ENCODE assay signal across 8 mouse cellular contexts in genomic region chr8:117470342-117470781, GRCm38 (mm10). TPM values are rescaled to one million over a fixed set of nuclear protein-coding genes. Genes with fewer than 3 reads are reported as not detected.
A peak's percentile ranks its signal among the peaks of the same experiment; 100 is the strongest.
DNase-seq lines count a peak whose midpoint lies in the region; ATAC-seq and TF ChIP-seq lines count a peak whose summit lies in the region.

No protein-coding gene starts in this region.

- H3K4me3 ChIP-seq in ES-Bruce4 (ENCODE audit: low read depth, low read length) = peak overlapping the region; percentile 48
- peak overlapping the region; percentile 34 for H3K4me3 ChIP-seq in forebrain, embryonic 15.5 days
- no peak overlapping the region for H3K4me3 ChIP-seq in liver, embryonic 13.5 days (replicated peaks)
- H3K4me3 ChIP-seq in neural tube, embryonic 11.5 days (ENCODE audit: low read depth, low read length) = peak overlapping the region; percentile 12; the same call in 1 of the 2 replicates
- H3K4me3 ChIP-seq in thymus, adult 2 months (ENCODE audit: control insufficient read depth, insufficient read depth, low read length) = 0 out of 2 replicates have a peak overlapping the region, but pooled peaks have one; percentile 2

- no peak for TF ChIP-seq CTCF in ES-Bruce4 (IDR thresholded peaks at IDR 0.05; ENCODE audit: low read depth, low read length)
- no peak; the same call in 1 of the 2 replicates for TF ChIP-seq CTCF in thymus, adult 2 months (IDR thresholded peaks at IDR 0.05; ENCODE audit: borderline replicate concordance, control insufficient read depth, extremely low read depth, insufficient read depth, low read length, poor library complexity)

- H3K27me3 ChIP-seq in ES-Bruce4 (ENCODE audit: control insufficient read depth, insufficient read depth, low read length, poor library complexity, severe bottlenecking) = no peaks in the 10 kb centered on the region
- no peaks in the 10 kb centered on the region for H3K27me3 ChIP-seq in forebrain, embryonic 15.5 days
- peaks cover 7% of the 10 kb centered on the region; the same call in 1 of the 2 replicates for H3K27me3 ChIP-seq in liver, embryonic 13.5 days
- no peaks in the 10 kb centered on the region for H3K27me3 ChIP-seq in neural tube, embryonic 11.5 days (ENCODE audit: control insufficient read depth, insufficient read depth, low read length)
- H3K27me3 ChIP-seq in thymus, adult 2 months (ENCODE audit: control insufficient read depth, insufficient read depth, low read length) = no peaks in the 10 kb centered on the region

- intact Hi-C loops in heart, postnatal 36 days (cut with DNase I) = loop anchor here (10.0 kb wide), 1 partner anchor 526 kb away; the partner anchor contains the start of gene Atmin

- H3K9ac ChIP-seq in ES-Bruce4 (ENCODE audit: low read depth, poor library complexity, severe bottlenecking) = no peak overlapping the region
- peak overlapping the region; percentile 50 for H3K9ac ChIP-seq in forebrain, embryonic 15.5 days (replicated peaks)
- H3K9ac ChIP-seq in liver, embryonic 13.5 days = no peak overlapping the region
- H3K9ac ChIP-seq in neural tube, embryonic 11.5 days (ENCODE audit: low read length) = peak overlapping the region; percentile 48

- TF ChIP-seq EP300 in ES-Bruce4 (IDR thresholded peaks at IDR 0.05; ENCODE audit: insufficient read depth, low read depth, low read length) = no peak

- no peaks in the 10 kb centered on the region for H3K36me3 ChIP-seq in ES-Bruce4 (ENCODE audit: control insufficient read depth, insufficient read depth, low read length, poor library complexity, severe bottlenecking)
- no peaks in the 10 kb centered on the region for H3K36me3 ChIP-seq in forebrain, embryonic 15.5 days
- H3K36me3 ChIP-seq in liver, embryonic 13.5 days = no peaks in the 10 kb centered on the region
- H3K36me3 ChIP-seq in neural tube, embryonic 11.5 days (ENCODE audit: control insufficient read depth, insufficient read depth, low read length) = no peaks in the 10 kb centered on the region
- no peaks in the 10 kb centered on the region for H3K36me3 ChIP-seq in thymus, adult 2 months (ENCODE audit: control insufficient read depth, insufficient read depth, low read length)

- no peak for TF ChIP-seq POLR2A in ES-Bruce4 (IDR thresholded peaks at IDR 0.05; ENCODE audit: insufficient read depth, low read length)
- no peak; the same call in 1 of the 2 replicates for TF ChIP-seq POLR2A in thymus, adult 2 months (IDR thresholded peaks at IDR 0.05; ENCODE audit: control insufficient read depth, extremely low read depth, insufficient read depth, low read length, poor library complexity)

- peak overlapping the region; percentile 60 for H3K4me2 ChIP-seq in forebrain, embryonic 15.5 days (replicated peaks)
- H3K4me2 ChIP-seq in liver, embryonic 13.5 days = peak overlapping the region; percentile 41
- H3K4me2 ChIP-seq in neural tube, embryonic 11.5 days (ENCODE audit: low read depth) = peak overlapping the region; percentile 34

- H3K9me3 ChIP-seq in ES-Bruce4 (replicated peaks; ENCODE audit: control insufficient read depth, insufficient read depth, low read length, poor library complexity, severe bottlenecking) = no peaks in the 10 kb centered on the region
- no peaks in the 10 kb centered on the region for H3K9me3 ChIP-seq in forebrain, embryonic 15.5 days
- no peaks in the 10 kb centered on the region for H3K9me3 ChIP-seq in liver, embryonic 13.5 days (replicated peaks)
- H3K9me3 ChIP-seq in neural tube, embryonic 11.5 days (ENCODE audit: control insufficient read depth, low read length) = no peaks in the 10 kb centered on the region

- H3K4me1 ChIP-seq in ES-Bruce4 (ENCODE audit: control insufficient read depth, insufficient read depth, low read length) = no peaks in the 10 kb centered on the region
- peaks cover 14% of the 10 kb centered on the region for H3K4me1 ChIP-seq in forebrain, embryonic 15.5 days
- H3K4me1 ChIP-seq in liver, embryonic 13.5 days (replicated peaks) = peaks cover 24% of the 10 kb centered on the region
- H3K4me1 ChIP-seq in neural tube, embryonic 11.5 days (ENCODE audit: control insufficient read depth, insufficient read depth, low read length) = peaks cover 6% of the 10 kb centered on the region; the same call in 1 of the 2 replicates
- H3K4me1 ChIP-seq in thymus, adult 2 months (replicated peaks; ENCODE audit: control insufficient read depth, insufficient read depth, low read length) = peaks cover 25% of the 10 kb centered on the region

- under 1% methylated on average over 8 of the region's 14 CpGs for WGBS in forebrain, embryonic 15.5 days
- WGBS in liver, embryonic 13.5 days (ENCODE audit: insufficient replicate concordance) = 4% methylated on average over 7 of the region's 14 CpGs
- WGBS in neural tube, embryonic 11.5 days = under 1% methylated on average over 10 of the region's 14 CpGs
- 3% methylated on average over 14 of the region's 14 CpGs for WGBS in thymus, adult 2 months

- no peak overlapping the region for H3K27ac ChIP-seq in ES-Bruce4 (ENCODE audit: insufficient read depth, low read length)
- peak overlapping the region; percentile 86 for H3K27ac ChIP-seq in forebrain, embryonic 15.5 days (replicated peaks)
- H3K27ac ChIP-seq in liver, embryonic 13.5 days = no peak overlapping the region
- H3K27ac ChIP-seq in neural tube, embryonic 11.5 days (ENCODE audit: low read depth, low read length) = peak overlapping the region; percentile 58
- no peak overlapping the region for H3K27ac ChIP-seq in thymus, adult 2 months (ENCODE audit: control insufficient read depth, insufficient read depth, low read length)

- DNase-seq in cerebellum, adult 11 months = peak; percentile 17
- peak; percentile 54 to 58 for DNase-seq in heart, postnatal 36 days
- DNase-seq in kidney, postnatal 4 days = peak; percentile 90 to 94
- DNase-seq in liver, embryonic 13.5 days = peak; percentile 29
- peak; percentile 89 for DNase-seq in neural tube, embryonic 11.5 days (ENCODE audit: low spot score)
- peak; percentile 57 for DNase-seq in thymus, adult 2 months

- ATAC-seq in forebrain, embryonic 15.5 days (replicated peaks) = peak; percentile 92
- ATAC-seq in liver, embryonic 13.5 days (ENCODE audit: low read depth) = peak; percentile 51
- peak; percentile 90 for ATAC-seq in neural tube, embryonic 11.5 days (ENCODE audit: insufficient read depth, low FRiP score, low TSS enrichment)

RNA-seq across cellular contexts. Expression of gene Plcg2, which starts 27.7 kb away (rescaled TPM):
- 32.4 and 32.7 TPM in 2 replicates for polyA plus RNA-seq in ES-Bruce4 (2011; ENCODE audit: insufficient read depth, insufficient read length, low read depth, missing spikeins)
- polyA plus RNA-seq in forebrain, embryonic 15.5 days (2015; fragmentation: Nextera tagmentation; extraction: Ambion mirVana) = 0.86 and 0.89 TPM in 2 replicates
- total RNA-seq in heart, postnatal 36 days (2021) = 1 to 10 TPM; 6.5 to 7.5 TPM
- polyA plus RNA-seq in liver, embryonic 13.5 days (2015; fragmentation: Nextera tagmentation; extraction: Ambion mirVana) = 7.3 and 7.8 TPM in 2 replicates
- 3.1 and 3.4 TPM in 2 replicates for polyA plus RNA-seq in neural tube, embryonic 11.5 days (2014; fragmentation: Nextera tagmentation; extraction: Ambion mirVana)
- 9.0 and 10.7 TPM in 2 replicates for polyA plus RNA-seq in thymus, adult 2 months (2012; rRNA removed)

Comparison
In these comparisons a context has a peak if more than half of its experiments do, and no peak if none do; other contexts are left out.
1. H3K27ac ChIP-seq: peak in forebrain, embryonic 15.5 days (single experiment) and neural tube, embryonic 11.5 days (single experiment); none in ES-Bruce4 (single experiment), liver, embryonic 13.5 days (single experiment) and thymus, adult 2 months (single experiment).
2. H3K9ac ChIP-seq: peak in forebrain, embryonic 15.5 days (single experiment) and neural tube, embryonic 11.5 days (single experiment); none in ES-Bruce4 (single experiment) and liver, embryonic 13.5 days (single experiment).
3. DNase-seq: peak in every context shown above with its lines; median percentile 92 in kidney, postnatal 4 days; 89 in neural tube, embryonic 11.5 days; 57 in thymus, adult 2 months; 56 in heart, postnatal 36 days; 29 in liver, embryonic 13.5 days; 17 in cerebellum, adult 11 months.
4. Peak in every context shown above with its lines, with median percentiles within 50 percentile points of each other: ATAC-seq and H3K4me2 ChIP-seq.